Mouse (Mus musculus) central nervous system, embryonic 11.5 days (tissue): Measurements from ENCODE around the gene Brox. TPM values are rescaled to one million over a fixed set of nuclear protein-coding genes. Genes with fewer than 3 reads are reported as not detected.

ENCODE experiments used
- polyA plus RNA-seq: library from polyadenylated mRNA; depleted of rRNA; stranded (reverse); fragments of >200 nt; gene quantifications from 2 replicates; pipeline ENCODE4 v1.2.3, GENCODE M21; 2012; rRNA removed

Brox gene
- polyA plus RNA-seq, result 34.2 and 45.5 TPM in 2 replicates

DNA sequence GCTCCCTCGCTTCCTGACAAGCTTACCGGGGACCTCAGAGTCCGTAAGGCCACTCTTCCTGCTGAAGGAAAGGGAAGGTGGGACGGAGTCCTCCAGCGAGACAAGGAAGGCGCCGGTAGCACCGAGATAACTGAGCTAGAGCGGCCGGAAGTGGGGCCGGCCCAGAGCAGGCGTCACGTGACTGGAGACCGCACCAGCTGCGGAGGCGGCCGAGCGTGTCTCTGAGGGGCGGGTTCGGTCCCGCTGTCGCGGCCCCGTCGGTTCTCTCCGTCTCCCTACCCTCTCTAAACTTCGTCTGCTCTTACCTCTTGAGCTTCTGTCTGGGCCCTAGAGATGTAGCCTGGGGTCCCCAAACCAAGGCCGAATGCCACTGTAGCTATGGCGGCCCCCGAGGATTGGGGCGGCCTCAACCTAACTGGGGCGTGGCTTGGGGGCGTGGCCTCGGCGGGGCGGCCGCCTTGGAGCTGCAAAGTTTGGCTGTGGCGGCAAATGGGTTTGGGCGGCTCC is at the start of gene Brox:
Gene Brox (minus strand): TSS at position 393 of the 507 bp plus-strand sequence.

DNA sequence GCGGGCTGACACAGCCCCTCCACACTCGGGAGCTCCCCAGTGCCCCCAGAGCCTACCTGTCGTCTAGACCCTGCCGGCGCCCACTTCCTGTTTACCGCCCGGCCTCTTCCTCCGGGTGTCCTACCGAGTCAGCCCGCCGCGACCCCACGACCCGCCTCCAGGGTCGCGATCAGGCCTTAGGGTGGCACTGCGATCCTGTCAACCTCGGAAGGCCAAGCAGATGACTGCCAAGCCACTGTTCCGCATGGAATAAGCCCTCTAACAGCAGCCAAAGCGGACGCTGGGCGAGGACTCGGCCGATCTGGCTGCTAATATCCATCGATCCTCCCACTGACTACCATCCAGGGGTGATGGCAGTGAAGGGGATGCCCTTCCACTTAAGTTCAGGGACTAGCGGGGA is 604 bp downstream of the Brox start, which contains the start of gene Aida:
Gene Aida (plus strand): TSS at position 126 of the 400 bp plus-strand sequence.

Other genes with a start within 250 kb of the Brox start
- 8.2 and 15.5 TPM in 2 replicates for gene Disp1, start 75.7 kb downstream of the Brox start, polyA plus RNA-seq
- gene Aida, start 679 bp downstream of the Brox start, polyA plus RNA-seq, result 77.2 and 88.0 TPM in 2 replicates
- gene Mia3, start 72.3 kb upstream of the Brox start, polyA plus RNA-seq, result 99.4 and 101 TPM in 2 replicates
- 34.1 and 45.5 TPM in 2 replicates for gene Taf1a, start 91.7 kb upstream of the Brox start, polyA plus RNA-seq
- 0.77 and 0.83 TPM in 2 replicates for gene Hhipl2, start 120.9 kb upstream of the Brox start, polyA plus RNA-seq